Mouse (Mus musculus) stomach, postnatal 0 days (tissue): ENCODE measurements around the gene Cd164l2. TPM values are rescaled to one million over a fixed set of nuclear protein-coding genes. Genes with fewer than 3 reads are reported as not detected.
A peak's percentile ranks its signal among the peaks of the same experiment; 100 is the strongest.

Experiments
- ATAC-seq: fragments of 200-750 bp; cut with Nextera tagmentation; 2 replicates; pipeline ENCODE4 v1.8.0; 2017; ENCODE audit not compliant: low FRiP score, low TSS enrichment
- DNase-seq: peaks from one replicate; pipeline ENCODE4 v3.0.0-alpha.2; 2016; ENCODE audit warnings: low spot score
- H3K27ac ChIP-seq: fragments of 300-500 bp; sonication (generic); replicated peaks from 2 replicates; pipeline ENCODE4 v1.5.1; 2014; ENCODE audit warnings: mild to moderate bottlenecking, control low read depth
- H3K27me3 ChIP-seq: fragments of 300-500 bp; sonication (generic); 2 replicates; pipeline ENCODE4 v1.6.1; 2014; ENCODE audit warnings: low read length; ENCODE audit not compliant: control insufficient read depth, insufficient read depth
- H3K36me3 ChIP-seq: fragments of 300-500 bp; sonication (generic); 2 replicates; pipeline ENCODE4 v1.6.1; 2014; ENCODE audit warnings: low read length, mixed read lengths; ENCODE audit not compliant: control insufficient read depth, insufficient read depth
- H3K4me1 ChIP-seq: fragments of 300-500 bp; sonication (generic); replicated peaks from 2 replicates; pipeline ENCODE4 v1.6.1; 2014; ENCODE audit warnings: antibody characterized with exemption; ENCODE audit not compliant: control insufficient read depth, insufficient read depth
- H3K4me2 ChIP-seq: fragments of 300-500 bp; sonication (generic); replicated peaks from 2 replicates; pipeline ENCODE4 v1.6.1; 2014; ENCODE audit warnings: low read depth, mild to moderate bottlenecking, control low read depth, moderate library complexity
- H3K4me3 ChIP-seq: fragments of 300-500 bp; sonication (generic); 2 replicates; pipeline ENCODE4 v1.5.1; 2014; ENCODE audit warnings: low read depth, low read length, control low read depth
- H3K9ac ChIP-seq: fragments of 300-500 bp; sonication (generic); 2 replicates; pipeline ENCODE4 v1.6.1; 2014; ENCODE audit warnings: mild to moderate bottlenecking, low read length, control low read depth, mixed read lengths
- H3K9me3 ChIP-seq: fragments of 300-500 bp; sonication (generic); 2 replicates; pipeline ENCODE4 v1.6.1; 2016; ENCODE audit warnings: low read length; ENCODE audit not compliant: control insufficient read depth
- CTCF ChIP-seq: IDR thresholded peaks from 2 replicates; pipeline ENCODE4 v1.5.1; 2016; ENCODE audit warnings: antibody characterized with exemption, low read depth, mild to moderate bottlenecking, moderate library complexity
- EP300 ChIP-seq: optimal IDR thresholded peaks from 2 replicates; pipeline ENCODE3; 2016; ENCODE audit warnings: antibody characterized with exemption
- WGBS: fragments of 180-500 bp; shearing (Covaris S2); extraction: QIAGEN DNeasy Blood & Tissue Kit; methylation state at CpG from one replicate; pipeline ENCODE4 v1.1.7; 2014; 5-methylcytosine and 5-hydroxymethylcytosine counted together
- polyA plus RNA-seq: library from polyadenylated mRNA; unstranded; fragments of >200 nt; fragmentation: Nextera tagmentation; extraction: Ambion mirVana; gene quantifications from 2 replicates; pipeline ENCODE4 v1.2.1, GENCODE M21; 2015

Cd164l2 gene
- polyA plus RNA-seq, 1 experiment from 2014 or later = 5.3 TPM

DNA sequence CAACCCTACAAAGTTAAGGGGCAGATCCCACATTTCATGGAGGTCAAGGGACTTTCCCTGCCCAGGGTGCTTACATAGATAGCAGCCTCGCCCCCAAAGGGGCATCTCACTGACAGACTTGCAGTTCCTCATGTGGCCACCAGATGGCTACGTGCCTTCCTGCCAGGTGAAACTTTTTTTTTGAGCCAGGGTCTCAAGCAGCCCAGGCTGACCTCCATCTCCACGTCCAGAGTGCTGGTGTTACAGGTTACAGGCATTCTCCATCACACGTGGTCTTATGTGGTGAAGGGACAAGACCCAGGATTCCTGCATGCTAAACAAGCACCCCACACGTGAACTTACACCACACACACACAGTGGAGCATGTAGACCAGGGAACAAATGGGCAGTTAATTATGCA, 5.7 kb downstream of the Cd164l2 start:
- 6% methylated on average over 5 of the region's 5 CpGs for WGBS
- H3K4me1 ChIP-seq = 0 out of 2 replicates have a peak, but pooled peaks cover 3% of the 10 kb centered on the region
- no peak overlapping the region for H3K4me2 ChIP-seq
- peak; percentile 93 for TF ChIP-seq CTCF
- no peak for TF ChIP-seq EP300
- H3K27me3 ChIP-seq = peaks cover 2% of the 10 kb centered on the region; the same call in 1 of the 2 replicates
- no peak for ATAC-seq
- no peak overlapping the region for H3K27ac ChIP-seq
- H3K9me3 ChIP-seq = no peaks in the 10 kb centered on the region
- H3K36me3 ChIP-seq = no peaks in the 10 kb centered on the region
- H3K4me3 ChIP-seq = no peak overlapping the region
- DNase-seq = peak; percentile 59
- no peak overlapping the region for H3K9ac ChIP-seq

- DNase-seq (no peak), ATAC-seq (no peak)
- Histone ChIP-seq H3K9ac (no peak overlapping the region), H3K4me2 (no peak overlapping the region), H3K9me3 (no peaks in the 10 kb centered on the region), H3K27me3 (no peaks in the 10 kb centered on the region), H3K4me3 (no peak overlapping the region), H3K4me1 (no peaks in the 10 kb centered on the region), H3K27ac (no peak overlapping the region), H3K36me3 (no peaks in the 10 kb centered on the region)
- TF ChIP-seq EP300 (no peak), CTCF (no peak)
- WGBS = 69% methylated on average over 3 of the region's 3 CpGs
These were observed 6.8 kb downstream of the Cd164l2 start for GRCm38 (mm10) chr4:133218745-133219144.

- 0 out of 2 replicates have a peak, but pooled peaks cover 2% of the 10 kb centered on the region for H3K4me1 ChIP-seq
- no peaks in the 10 kb centered on the region for H3K9me3 ChIP-seq
- ATAC-seq (peak; percentile 27), DNase-seq (peak; percentile 78)
- H3K27me3 ChIP-seq = no peaks in the 10 kb centered on the region
- H3K9ac ChIP-seq = peak overlapping the region; percentile 51
- TF ChIP-seq EP300 (no peak), CTCF (no peak)
- no peaks in the 10 kb centered on the region for H3K36me3 ChIP-seq
- no peak overlapping the region for H3K27ac ChIP-seq
- peak overlapping the region; percentile 60 for H3K4me2 ChIP-seq
- H3K4me3 ChIP-seq = peak overlapping the region; percentile 35
- WGBS = 6% methylated on average over 25 of the region's 25 CpGs
These were observed 8.7 kb downstream of the Cd164l2 start for GRCm38 (mm10) chr4:133220656-133221055.

GRCm38 (mm10) chr4:133221701-133222100, 9.8 kb downstream of the Cd164l2 start:
- Histone ChIP-seq H3K4me2 (no peak overlapping the region), H3K4me3 (no peak overlapping the region), H3K27me3 (no peaks in the 10 kb centered on the region), H3K4me1 (0 out of 2 replicates have a peak, but pooled peaks cover 2% of the 10 kb centered on the region), H3K9me3 (no peaks in the 10 kb centered on the region), H3K27ac (no peak overlapping the region), H3K9ac (no peak overlapping the region), H3K36me3 (no peaks in the 10 kb centered on the region)
- 88% methylated on average over 8 of the region's 8 CpGs for WGBS
- TF ChIP-seq CTCF (no peak), EP300 (no peak)
- no peak for DNase-seq
- ATAC-seq = no peak

GRCm38 (mm10) chr4:133223875-133224274, 11.9 kb downstream of the Cd164l2 start:
- 45% methylated on average over 5 of the region's 5 CpGs for WGBS
- TF ChIP-seq EP300 (no peak), CTCF (no peak)
- H3K4me2 ChIP-seq = no peak overlapping the region
- H3K4me1 ChIP-seq = 0 out of 2 replicates have a peak, but pooled peaks cover 2% of the 10 kb centered on the region
- no peak overlapping the region for H3K4me3 ChIP-seq
- no peaks in the 10 kb centered on the region for H3K27me3 ChIP-seq
- H3K9ac ChIP-seq = no peak overlapping the region
- peak overlapping the region; percentile 45; the same call in 1 of the 2 replicates for H3K27ac ChIP-seq
- no peaks in the 10 kb centered on the region for H3K36me3 ChIP-seq
- peak; percentile 44 for DNase-seq
- ATAC-seq = 0 out of 2 replicates have a peak, but pooled peaks have one; percentile 28
- H3K9me3 ChIP-seq = no peaks in the 10 kb centered on the region

DNA sequence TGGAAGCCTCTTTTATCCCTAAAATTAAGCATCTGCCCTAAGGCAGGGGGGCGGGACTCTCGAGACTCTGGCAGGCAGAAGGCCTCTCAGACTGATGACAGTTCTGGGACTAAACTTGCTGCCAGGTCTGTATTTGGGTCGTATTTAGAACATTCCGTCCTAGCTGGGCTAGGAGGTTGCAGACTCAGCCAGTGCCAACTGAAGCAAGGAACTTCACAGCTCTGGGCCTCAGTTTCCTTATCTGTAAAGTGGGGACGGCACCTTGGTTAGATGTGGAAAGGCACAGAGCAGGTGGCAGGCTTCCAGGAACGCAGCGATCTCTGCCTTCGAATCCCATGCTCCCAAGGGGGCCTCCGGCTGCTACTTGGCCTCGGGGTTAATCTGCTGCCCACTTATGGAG, 14.1 kb downstream of the Cd164l2 start:
- TF ChIP-seq EP300 = no peak
- TF ChIP-seq CTCF = no peak

More for the DNA sequence above, 14.1 kb downstream of the Cd164l2 start:
- Histone ChIP-seq H3K4me3 (no peak overlapping the region), H3K4me1 (0 out of 2 replicates have a peak, but pooled peaks cover 2% of the 10 kb centered on the region), H3K9me3 (no peaks in the 10 kb centered on the region), H3K27ac (0 out of 2 replicates have a peak overlapping the region, but pooled peaks have one; percentile 8), H3K4me2 (no peak overlapping the region), H3K9ac (no peak overlapping the region), H3K36me3 (no peaks in the 10 kb centered on the region), H3K27me3 (no peaks in the 10 kb centered on the region)
- DNase-seq (no peak), ATAC-seq (no peak)
- WGBS = 57% methylated on average over 10 of the region's 10 CpGs
